Mouse (Mus musculus): Measurements from ENCODE around the gene Cep131. TPM values are rescaled to one million over a fixed set of nuclear protein-coding genes. Genes with fewer than 3 reads are reported as not detected.

Cep131 gene
- polyA plus RNA-seq (2012; ENCODE audit: low replicate concordance): 13.3 and 21.7 TPM in 2 replicates

DNA sequence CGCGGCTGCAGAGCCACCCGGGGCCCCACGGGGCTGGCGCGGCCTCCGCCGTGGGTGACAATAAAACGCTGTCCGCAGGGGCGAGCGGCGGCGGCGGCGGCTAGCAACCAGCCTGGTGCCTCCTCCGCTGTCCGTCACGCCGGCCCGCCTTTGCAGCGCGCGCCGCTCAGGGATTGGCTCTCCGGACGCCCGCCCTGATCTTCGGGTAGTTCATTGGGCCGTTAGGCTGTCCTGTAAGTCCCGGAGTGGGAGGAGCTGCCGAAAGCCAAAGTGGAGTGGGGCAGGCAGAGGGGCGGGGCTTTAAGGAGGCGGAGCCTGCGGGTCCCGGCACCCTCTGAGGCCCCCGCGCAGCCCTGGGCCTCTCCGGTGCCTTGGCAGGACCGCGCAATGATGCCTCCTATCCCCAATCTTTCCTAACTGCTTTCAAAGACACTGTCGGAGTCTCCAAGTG is at the start of gene Cep131:
Cep131 (minus strand) TSS at position 126 of the 451 bp plus-strand sequence.

DNA sequence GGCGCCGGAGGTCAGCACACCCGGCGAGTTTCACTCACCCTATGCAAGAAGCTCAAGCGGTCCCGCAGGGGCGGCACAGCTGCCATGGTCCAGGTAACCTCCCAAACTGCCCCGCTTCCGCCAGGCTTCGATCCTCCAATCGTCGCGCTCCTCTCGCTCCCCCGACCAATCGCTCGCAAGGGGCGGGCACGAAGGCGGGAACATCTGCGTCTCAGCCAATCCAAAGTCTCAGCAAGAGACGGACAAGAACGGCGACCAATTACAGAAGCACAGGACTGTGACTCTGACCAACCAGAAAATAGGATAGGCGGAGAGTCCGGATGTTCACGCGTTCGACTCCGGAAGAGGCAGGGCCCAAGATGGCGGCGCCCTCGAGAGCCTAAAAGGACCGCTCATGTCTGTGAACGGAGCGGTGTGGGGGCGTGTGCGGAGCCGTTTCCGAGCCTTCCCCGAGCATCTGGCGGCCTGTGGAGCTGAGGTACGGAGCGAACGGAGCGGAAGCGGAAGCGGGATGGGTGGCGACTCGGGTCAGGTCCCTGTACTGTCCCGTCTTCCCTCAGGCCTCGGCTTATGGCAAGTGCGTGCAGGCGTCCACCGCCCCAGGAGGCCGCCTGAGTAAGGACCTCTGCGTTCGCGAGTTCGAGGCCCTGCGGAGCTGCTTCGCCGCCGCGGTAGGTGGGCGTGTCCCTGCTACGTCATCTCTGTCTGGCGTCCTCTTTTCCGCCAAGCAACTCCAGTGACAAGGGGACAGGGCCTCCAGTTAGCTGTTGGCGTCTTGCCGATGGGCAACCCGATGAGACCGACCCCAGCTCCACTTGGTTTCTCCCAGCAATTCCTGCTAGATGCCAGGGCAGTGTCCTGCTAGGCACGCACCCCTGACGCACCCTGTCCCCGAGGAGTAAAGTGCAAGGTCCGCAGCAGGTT is 12.2 kb upstream of the Cep131 start, which contains the start of the genes Tepsin and Ndufaf8:
Tepsin (minus strand) TSS at position 144 of the 924 bp plus-strand sequence.
Ndufaf8 (plus strand) TSS at position 341 of the 924 bp plus-strand sequence.

DNA sequence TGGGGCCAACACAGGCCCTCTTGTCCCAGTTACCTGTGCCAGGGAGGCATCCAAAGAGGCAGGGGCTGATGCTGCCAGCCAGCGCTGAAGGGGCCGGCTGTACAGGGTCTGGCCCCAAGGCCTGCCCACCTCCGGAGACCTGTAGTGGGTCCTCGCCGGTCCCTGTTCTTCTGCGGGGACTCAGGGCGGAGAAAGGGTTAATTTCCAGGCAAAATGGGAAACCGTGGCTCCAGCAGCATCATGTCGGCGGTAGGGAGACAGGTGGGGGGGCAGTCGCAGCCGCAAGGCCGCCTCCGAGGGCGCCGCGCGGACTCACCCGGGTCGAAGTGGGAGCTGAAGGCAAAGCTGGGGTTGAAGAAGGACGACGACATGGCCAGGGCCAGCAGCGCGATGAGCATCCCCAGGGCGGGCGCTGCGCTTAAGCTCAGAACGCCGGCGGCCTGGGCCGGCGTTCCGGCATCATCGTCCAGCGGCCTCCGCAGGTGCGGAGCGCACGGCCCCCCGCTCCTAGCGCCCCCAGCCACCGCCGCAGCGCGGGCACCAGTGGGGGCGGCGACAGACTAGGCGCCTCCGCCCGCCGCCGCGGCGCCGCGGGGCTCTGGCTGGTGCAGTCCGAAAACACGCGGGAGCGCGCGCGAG is 40.0 kb downstream of the Cep131 start, which contains the start of gene Aatk:
Aatk (minus strand) TSS at position 615 of the 639 bp plus-strand sequence.

Other genes with a start within 250 kb of the Cep131 start
- 40.9 and 41.3 TPM in 2 replicates for gene Chmp6, start 173.4 kb downstream of the Cep131 start, polyA plus RNA-seq (2012; ENCODE audit: low replicate concordance)
- gene Baiap2, start 144.1 kb downstream of the Cep131 start, polyA plus RNA-seq (2012; ENCODE audit: low replicate concordance): 32.7 and 57.7 TPM in 2 replicates
- 10.0 and 20.8 TPM in 2 replicates for gene Aatk, start 39.7 kb downstream of the Cep131 start, polyA plus RNA-seq (2012; ENCODE audit: low replicate concordance)
- gene Tepsin, start 11.9 kb upstream of the Cep131 start, polyA plus RNA-seq (2012; ENCODE audit: low replicate concordance): 39.8 and 60.2 TPM in 2 replicates
- gene Ndufaf8, start 12.1 kb upstream of the Cep131 start, polyA plus RNA-seq (2012; ENCODE audit: low replicate concordance): 76.7 and 114 TPM in 2 replicates
- 87.0 and 199 TPM in 2 replicates for gene Slc38a10, start 64.5 kb upstream of the Cep131 start, polyA plus RNA-seq (2012; ENCODE audit: low replicate concordance)
- gene Bahcc1, start 146.1 kb upstream of the Cep131 start, polyA plus RNA-seq (2012; ENCODE audit: low replicate concordance): 3.3 and 4.0 TPM in 2 replicates